Mouse (Mus musculus) heart, adult 2 months (tissue): ENCODE measurements around the gene Polr3gl.

Experiments used
- CTCF ChIP-seq: fragments of 200-600 bp; IDR thresholded peaks from 2 replicates; pipeline ENCODE4 v1.8.1; 2022; ENCODE audit warnings: antibody characterized with exemption, mild to moderate bottlenecking, moderate library complexity
- POLR2A ChIP-seq: fragments of 200-500 bp; IDR thresholded peaks from 2 replicates; pipeline ENCODE4 v1.6.1; 2011; ENCODE audit warnings: mild to moderate bottlenecking, low read depth, low read length, control low read depth; ENCODE audit not compliant: insufficient read depth

- TF ChIP-seq CTCF (no peak), POLR2A (no peak)
These were observed 8.7 kb upstream of the Polr3gl start for GRCm38 (mm10) chr3:96602704-96603084.
